In genomic region chr3:38482749-38483148, GRCm38 (mm10) we compare ENCODE assay signal across 8 mouse cellular contexts. TPM values are rescaled to one million over a fixed set of nuclear protein-coding genes. Genes with fewer than 3 reads are reported as not detected.
DNase-seq lines count a peak whose midpoint lies in the region; TF ChIP-seq lines count a peak whose summit lies in the region.

No protein-coding gene starts in this region.

- no peak for TF ChIP-seq CTCF in gastrocnemius, adult 2 months (IDR thresholded peaks at IDR 0.05)

- peak overlapping the region; percentile 92 for H3K4me3 ChIP-seq in gastrocnemius, adult 2 months
- H3K4me3 ChIP-seq in hindbrain, embryonic 10.5 days, result peak overlapping the region; percentile 78

- H3K27ac ChIP-seq in gastrocnemius, adult 2 months, result peak overlapping the region; percentile 93; the same call in 1 of the 2 replicates
- peak overlapping the region; percentile 99 for H3K27ac ChIP-seq in hindbrain, embryonic 10.5 days

- 43% methylated on average over 11 of the region's 11 CpGs for WGBS in hindbrain, embryonic 10.5 days

- no peaks in the 10 kb centered on the region for H3K27me3 ChIP-seq in hindbrain, embryonic 10.5 days (ENCODE audit: insufficient read depth, poor library complexity, severe bottlenecking)

- intact Hi-C loops in gastrocnemius, adult 2 months (cut with DNase I), result no loop called here

- H3K4me1 ChIP-seq in hindbrain, embryonic 10.5 days (replicated peaks), result peaks cover 66% of the 10 kb centered on the region

- no peaks in the 10 kb centered on the region for H3K9me3 ChIP-seq in hindbrain, embryonic 10.5 days

- DNase-seq in gastrocnemius, adult 2 months, result no peak
- no peak for DNase-seq in gastrocnemius, adult 18-20 months (ENCODE audit: low spot score)
- peak; percentile 19 for DNase-seq in thymus, postnatal 4 days
- no peak for DNase-seq in thymus, postnatal 25 days
- DNase-seq in hindbrain, embryonic 10.5 days (ENCODE audit: low spot score), result peak; percentile 21
- peak; percentile 14 for DNase-seq in lung, postnatal 14 days
- no peak for DNase-seq in frontal cortex, postnatal 36 days (ENCODE audit: low spot score in 2 of 2)
- no peak for DNase-seq in right cerebral cortex, postnatal 25 days

- peaks cover 50% of the 10 kb centered on the region for H3K36me3 ChIP-seq in hindbrain, embryonic 10.5 days

RNA-seq across cellular contexts. Expression of gene Ankrd50, which starts 1.9 kb away (rescaled TPM):
- total RNA-seq in gastrocnemius, adult 2 months (2021), result 10 to 100 TPM in 1 of 2 experiments, 1 to 10 TPM in 1; 7.8 to 11.9 TPM
- 10 to 100 TPM in 1 of 2 experiments, 1 to 10 TPM in 1; 6.6 to 11.2 TPM for total RNA-seq in gastrocnemius, adult 18-20 months (2021)
- polyA plus RNA-seq in hindbrain, embryonic 10.5 days (2016; fragmentation: Nextera tagmentation; extraction: Ambion mirVana), result 26.4 and 29.2 TPM in 2 replicates

Comparison
In these comparisons a context has a peak if more than half of its experiments do, and no peak if none do; other contexts are left out.
1. DNase-seq: peak in thymus, postnatal 4 days (single experiment), hindbrain, embryonic 10.5 days (single experiment) and lung, postnatal 14 days (single experiment); none in gastrocnemius, adult 2 months (single experiment), gastrocnemius, adult 18-20 months (single experiment), thymus, postnatal 25 days (single experiment), frontal cortex, postnatal 36 days (0 of 2) and right cerebral cortex, postnatal 25 days (single experiment).